Mouse (Mus musculus) lung, embryonic 14.5 days (tissue): ENCODE data around the gene Lsm5. TPM values are rescaled to one million over a fixed set of nuclear protein-coding genes. Genes with fewer than 3 reads are reported as not detected.
A peak's percentile ranks its signal among the peaks of the same experiment; 100 is the strongest.

Experiments
- ATAC-seq: fragments of 200-750 bp; cut with Nextera tagmentation; 2 replicates; pipeline ENCODE4 v1.8.0; 2017; ENCODE audit warnings: mild to moderate bottlenecking, moderate TSS enrichment, moderate library complexity; ENCODE audit not compliant: insufficient read depth
- DNase-seq: peaks from one replicate; pipeline ENCODE4 v3.0.0-alpha.2; 2015
- H3K27ac ChIP-seq: fragments of 300-500 bp; sonication (generic); 2 replicates; pipeline ENCODE4 v1.5.1; 2014; ENCODE audit warnings: low read depth, mild to moderate bottlenecking, moderate library complexity
- H3K27me3 ChIP-seq: fragments of 300-500 bp; sonication (generic); 2 replicates; pipeline ENCODE4 v1.6.1; 2014; ENCODE audit warnings: low read length, control low read depth; ENCODE audit not compliant: insufficient read depth
- H3K36me3 ChIP-seq: fragments of 300-500 bp; sonication (generic); 2 replicates; pipeline ENCODE4 v1.6.1; 2014; ENCODE audit warnings: control low read depth; ENCODE audit not compliant: insufficient read depth
- H3K4me1 ChIP-seq: fragments of 300-500 bp; sonication (generic); 2 replicates; pipeline ENCODE4 v1.6.1; 2014; ENCODE audit warnings: antibody characterized with exemption, control low read depth; ENCODE audit not compliant: insufficient read depth
- H3K4me2 ChIP-seq: fragments of 300-500 bp; sonication (generic); 2 replicates; pipeline ENCODE4 v1.6.1; 2014; ENCODE audit warnings: mild to moderate bottlenecking
- H3K4me3 ChIP-seq: fragments of 300-500 bp; sonication (generic); 2 replicates; pipeline ENCODE4 v1.5.1; 2014; ENCODE audit warnings: low read depth, low read length
- H3K9ac ChIP-seq: fragments of 300-500 bp; sonication (generic); 2 replicates; pipeline ENCODE4 v1.6.1; 2014
- H3K9me3 ChIP-seq: fragments of 300-500 bp; sonication (generic); 2 replicates; pipeline ENCODE4 v1.6.1; 2016; ENCODE audit warnings: low read depth, low read length, control low read depth
- CTCF ChIP-seq: IDR thresholded peaks from 2 replicates; pipeline ENCODE4 v1.5.1; 2016; ENCODE audit warnings: antibody characterized with exemption, low read depth
- WGBS: fragments of 180-500 bp; shearing (Covaris S2); extraction: QIAGEN DNeasy Blood & Tissue Kit; methylation state at CpG from one replicate; pipeline ENCODE4 v1.1.7; 2014; 5-methylcytosine and 5-hydroxymethylcytosine counted together
- polyA plus RNA-seq: library from polyadenylated mRNA; unstranded; fragments of >200 nt; fragmentation: Nextera tagmentation; extraction: Ambion mirVana; gene quantifications from 2 replicates; pipeline ENCODE4 v1.2.1, GENCODE M21; 2014

Gene Lsm5
- polyA plus RNA-seq, 1 experiment from 2014 or later = 164 TPM

DNA sequence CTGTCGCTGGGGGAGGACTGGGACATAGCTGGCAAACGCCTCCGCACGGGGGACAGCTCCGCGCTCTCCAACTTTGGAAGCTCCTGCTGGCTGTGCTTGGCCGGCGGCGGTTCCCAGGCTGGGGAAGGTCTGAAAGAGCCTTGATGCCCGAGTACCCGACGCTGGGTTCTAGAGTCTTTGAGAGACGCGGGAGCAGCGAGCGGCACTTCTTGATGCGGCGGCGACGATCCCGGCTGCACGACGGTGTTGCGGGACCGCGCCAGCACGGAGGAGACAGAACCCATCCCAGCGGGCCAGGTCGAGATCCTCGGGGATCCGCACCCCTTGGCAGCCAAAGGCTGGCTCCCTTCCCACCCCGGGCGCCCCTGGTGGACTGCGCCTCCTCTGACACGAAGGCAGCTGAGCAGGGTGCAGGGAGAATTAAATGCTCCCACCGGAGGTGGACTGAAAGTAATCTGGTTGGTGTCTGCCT lies 52.4 kb downstream of the Lsm5 start:
- Histone ChIP-seq H3K27me3 (peaks cover 25% of the 10 kb centered on the region), H3K27ac (no peak overlapping the region), H3K4me1 (no peaks in the 10 kb centered on the region), H3K9me3 (no peaks in the 10 kb centered on the region), H3K4me3 (peak overlapping the region; percentile 37), H3K9ac (peak overlapping the region; percentile 23; the same call in 1 of the 2 replicates), H3K4me2 (peak overlapping the region; percentile 73), H3K36me3 (no peaks in the 10 kb centered on the region)
- DNase-seq = peak; percentile 51
- under 1% methylated on average over 36 of the region's 36 CpGs for whole genome bisulfite sequencing
- TF ChIP-seq CTCF = peak; percentile 42; the same call in 1 of the 2 replicates
- peak; percentile 54 for ATAC-seq

Other genes with a start within 250 kb of the Lsm5 start
- 0.92 and 1.2 TPM in 2 replicates for gene Pde1c, start 135.6 kb downstream of the Lsm5 start, polyA plus RNA-seq
- gene Avl9, start 10.2 kb upstream of the Lsm5 start, polyA plus RNA-seq = 15.5 and 18.2 TPM in 2 replicates
- 33.5 and 33.9 TPM in 2 replicates for gene Kbtbd2, start 93.1 kb upstream of the Lsm5 start, polyA plus RNA-seq
- gene Fkbp9, start 127.3 kb upstream of the Lsm5 start, polyA plus RNA-seq = 178 and 186 TPM in 2 replicates
- gene Nt5c3, start 219.2 kb upstream of the Lsm5 start, polyA plus RNA-seq = 60.7 and 63.3 TPM in 2 replicates
- 0.12 and 0.20 TPM in 2 replicates for gene Vmn1r4, start 219.3 kb upstream of the Lsm5 start, polyA plus RNA-seq